Mouse (Mus musculus) left cerebral cortex, postnatal 10 days (tissue): ENCODE results near the gene Hexa. TPM values are rescaled to one million over a fixed set of nuclear protein-coding genes. Genes with fewer than 3 reads are reported as not detected.

Experiments used
- DNase-seq, 2 experiments: peaks; one replicate each; pipeline ENCODE4 v3.0.0; 2021 to 2022; ENCODE audit warnings: low spot score in 2 of 2, mixed read lengths in 1 of 2; ENCODE audit errors: extremely low spot score in 1 of 2
- intact Hi-C: fragments of 180-260 bp; cut with DNase I; formaldehyde crosslinking; loops from one replicate; pipeline ENCODE4 v1.15.1; 2025
- total RNA-seq, 2 experiments: library from RNA; stranded (reverse); gene quantifications; 2 replicates each; pipeline ENCODE4 v1.2.3; 2021

The Hexa gene
- 10 to 100 TPM; 33.4 to 34.2 TPM for total RNA-seq

DNA sequence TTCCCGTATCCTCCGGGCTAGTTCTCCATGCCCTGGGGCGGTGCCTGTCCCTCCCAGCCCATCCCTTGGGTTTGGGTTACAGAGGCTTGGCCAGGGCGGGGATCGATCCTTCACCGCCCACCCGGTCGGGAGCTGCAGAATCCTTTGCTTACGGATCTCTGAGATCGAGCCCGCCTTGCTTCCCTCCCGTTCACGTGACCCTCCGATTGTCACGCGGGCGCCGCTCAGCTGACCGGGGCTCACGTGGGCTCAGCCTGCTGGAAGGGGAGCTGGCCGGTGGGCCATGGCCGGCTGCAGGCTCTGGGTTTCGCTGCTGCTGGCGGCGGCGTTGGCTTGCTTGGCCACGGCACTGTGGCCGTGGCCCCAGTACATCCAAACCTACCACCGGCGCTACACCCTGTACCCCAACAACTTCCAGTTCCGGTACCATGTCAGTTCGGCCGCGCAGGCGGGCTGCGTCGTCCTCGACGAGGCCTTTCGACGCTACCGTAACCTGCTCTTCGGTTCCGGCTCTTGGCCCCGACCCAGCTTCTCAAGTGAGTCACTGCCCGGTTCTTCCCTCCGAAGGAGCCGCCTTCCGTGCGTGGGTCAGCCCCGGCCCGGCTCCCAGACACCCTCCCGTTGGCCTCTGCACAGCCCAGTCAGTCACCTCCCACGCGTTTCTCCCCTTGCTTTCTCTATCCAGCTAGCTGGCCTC is at the start of gene Hexa, which contains the start of gene Tmem202:
Gene Hexa, plus strand, starts transcription at position 100 of the 697 bp plus-strand sequence.
Gene Tmem202, minus strand, starts transcription at position 407 of the 697 bp plus-strand sequence.
- DNase-seq = peak; percentile 79 to 90
- intact Hi-C loops = no loop called here

DNA sequence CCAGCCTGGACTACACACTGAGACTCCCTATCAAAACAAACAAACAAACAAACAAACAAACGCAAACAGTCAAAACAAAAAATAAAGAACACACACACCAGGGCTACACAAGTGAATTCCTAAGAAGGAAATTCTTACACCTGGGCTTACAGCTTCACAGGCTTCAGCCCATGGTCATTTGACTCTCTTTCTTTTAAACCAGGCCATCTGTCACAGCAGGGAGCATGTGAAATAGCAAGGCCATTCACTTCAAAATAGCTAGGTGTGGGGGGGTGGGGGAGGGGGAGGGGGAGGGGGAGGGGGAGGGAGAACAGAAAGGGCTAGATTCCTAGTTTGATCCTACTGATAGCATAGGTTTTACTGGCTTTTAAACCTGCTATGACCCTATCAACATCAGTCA is 31.2 kb upstream of the Hexa start:
- intact Hi-C loops = no loop called here
- DNase-seq = no peak

DNA sequence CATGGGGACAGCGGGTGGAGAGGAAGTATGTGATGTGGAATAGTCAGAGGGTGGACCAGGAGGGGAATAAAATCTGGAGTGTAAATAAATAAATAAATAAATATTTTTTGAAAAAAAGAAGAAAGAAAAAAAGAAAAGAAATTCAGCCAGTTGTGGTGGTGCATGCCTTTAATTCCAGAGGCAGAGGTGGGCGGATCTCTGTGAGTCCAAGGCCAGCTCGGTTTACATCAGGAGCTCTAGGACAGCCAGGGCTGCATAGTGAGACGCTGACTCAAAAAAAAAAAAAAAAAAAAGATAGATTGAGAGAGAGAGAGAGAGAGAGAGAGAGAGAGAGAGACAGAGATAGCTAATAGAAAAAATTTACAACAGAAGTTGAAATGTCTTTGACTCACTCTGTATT is 27.0 kb upstream of the Hexa start:
- intact Hi-C loops = no loop called here
- DNase-seq = no peak

DNA sequence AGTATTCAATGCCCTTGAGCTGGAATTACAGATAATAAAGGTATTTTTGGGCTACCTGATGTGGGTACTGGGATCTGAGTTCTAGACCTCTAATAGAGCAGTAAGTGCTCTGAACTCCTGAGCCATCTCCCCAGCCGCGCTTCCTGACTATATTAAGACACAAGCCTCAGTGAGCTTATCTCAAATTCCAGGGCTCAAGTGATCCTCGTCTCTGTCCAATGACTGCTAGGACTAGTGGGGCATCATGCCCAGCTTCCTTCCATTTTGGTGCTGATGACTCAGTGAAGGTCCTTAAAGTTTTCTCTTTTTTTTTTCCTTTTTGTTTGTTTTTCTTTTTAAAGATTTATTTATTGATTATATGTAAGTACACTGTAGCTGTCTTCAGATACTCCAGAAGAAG is 24.3 kb upstream of the Hexa start:
- intact Hi-C loops = no loop called here
- DNase-seq = no peak

DNA sequence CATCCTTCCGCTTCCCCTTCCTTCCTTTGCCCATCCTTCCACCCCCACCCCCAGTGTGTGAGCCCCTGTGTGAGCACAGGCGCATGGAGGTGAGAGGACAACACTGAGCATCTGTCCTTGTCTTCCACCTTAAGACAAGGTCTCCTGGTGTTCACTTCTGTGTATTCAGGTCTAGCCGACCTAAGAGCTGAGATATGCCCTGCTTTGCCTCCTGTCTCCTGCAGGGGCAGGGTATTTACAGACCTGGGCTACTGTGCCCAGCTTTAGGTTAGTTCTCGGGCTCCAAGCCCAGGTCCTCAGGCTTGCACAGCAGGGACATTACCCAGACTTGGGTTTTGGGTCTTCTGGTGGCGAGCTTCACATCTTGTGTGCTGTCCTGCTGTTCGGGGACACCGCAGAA is 22.2 kb upstream of the Hexa start:
- no peak for DNase-seq
- intact Hi-C loops = no loop called here

DNA sequence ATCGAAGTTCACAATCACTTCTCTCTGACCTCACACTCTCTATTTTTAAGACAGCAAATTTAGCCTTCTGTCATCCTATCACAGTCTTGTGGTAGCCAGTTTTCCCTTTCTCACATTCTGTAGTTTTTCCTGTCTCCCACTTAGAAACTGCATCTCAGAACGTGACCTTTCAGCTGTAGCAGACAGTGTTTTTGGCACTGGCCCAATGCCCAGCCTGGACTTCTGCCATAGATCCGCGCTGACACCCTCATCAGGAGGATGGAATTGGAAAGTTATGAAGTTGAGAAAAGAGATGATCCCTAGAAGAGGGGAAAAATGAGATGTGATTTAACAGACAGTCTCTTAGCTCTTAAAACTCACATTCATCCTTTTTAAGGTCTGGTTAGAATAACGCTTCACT is 20.4 kb upstream of the Hexa start:
- intact Hi-C loops = no loop called here

DNA sequence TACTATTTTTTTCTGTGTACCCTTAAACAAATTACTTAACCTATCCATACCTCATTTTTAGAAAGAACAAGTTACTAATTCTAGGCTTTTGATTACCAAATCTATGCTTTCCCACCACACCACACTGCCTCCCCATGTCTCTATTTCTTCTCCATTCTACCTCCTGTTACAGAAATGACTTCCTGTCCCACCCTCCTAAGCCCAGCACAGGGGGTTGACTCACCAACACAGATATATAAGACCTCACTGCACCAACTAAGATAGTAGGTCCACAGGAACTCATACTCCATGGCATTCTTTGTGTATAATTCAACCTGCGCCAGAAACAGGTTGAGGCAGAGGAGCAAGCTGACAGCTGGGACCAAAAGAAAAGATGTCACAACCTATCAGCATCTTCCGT is 19.9 kb upstream of the Hexa start:
- intact Hi-C loops = no loop called here
- DNase-seq = no peak

More for the DNA sequence above, 20.4 kb upstream of the Hexa start:
- DNase-seq = peak; percentile 37 to 70

DNA sequence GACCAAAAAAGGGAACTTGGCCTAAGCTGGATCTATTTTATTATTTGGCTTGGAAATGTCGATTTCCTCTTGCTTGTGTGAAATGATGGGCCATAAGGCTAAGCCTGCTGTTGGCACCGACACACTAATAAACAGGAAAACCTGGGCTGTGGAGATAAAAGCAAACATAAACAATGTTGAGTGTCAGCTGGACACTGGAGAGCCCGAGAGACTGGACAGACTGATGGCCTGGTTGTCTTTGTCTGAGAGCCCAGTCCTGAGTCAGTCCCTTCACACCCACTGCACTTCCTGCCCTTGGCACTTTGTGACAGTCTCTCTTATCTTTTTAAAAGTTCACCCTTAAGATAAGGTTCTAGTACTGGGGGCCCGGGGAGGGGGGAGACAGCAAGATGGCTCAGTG is 16.4 kb upstream of the Hexa start:
- intact Hi-C loops = no loop called here
- DNase-seq = no peak

DNA sequence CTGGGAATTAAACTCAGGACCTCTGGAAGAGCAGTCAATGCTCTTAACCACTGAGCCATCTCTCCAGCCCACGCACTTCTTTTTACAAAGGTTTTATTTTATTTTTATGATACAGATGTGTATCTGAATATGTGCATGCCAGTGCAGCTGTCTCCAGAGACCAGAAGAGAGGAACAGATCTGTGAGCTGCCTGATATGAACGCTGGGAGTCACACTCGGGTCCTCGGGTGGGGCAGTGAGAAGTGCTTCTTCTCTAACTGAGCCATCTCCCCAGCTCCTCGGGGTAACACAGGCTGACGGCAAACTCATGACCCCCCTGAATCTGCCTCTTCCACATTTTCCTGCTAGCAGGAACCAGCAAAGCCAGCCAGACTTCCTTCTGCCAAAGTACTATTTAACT is 12.6 kb upstream of the Hexa start:
- intact Hi-C loops = no loop called here
- DNase-seq = no peak

DNA sequence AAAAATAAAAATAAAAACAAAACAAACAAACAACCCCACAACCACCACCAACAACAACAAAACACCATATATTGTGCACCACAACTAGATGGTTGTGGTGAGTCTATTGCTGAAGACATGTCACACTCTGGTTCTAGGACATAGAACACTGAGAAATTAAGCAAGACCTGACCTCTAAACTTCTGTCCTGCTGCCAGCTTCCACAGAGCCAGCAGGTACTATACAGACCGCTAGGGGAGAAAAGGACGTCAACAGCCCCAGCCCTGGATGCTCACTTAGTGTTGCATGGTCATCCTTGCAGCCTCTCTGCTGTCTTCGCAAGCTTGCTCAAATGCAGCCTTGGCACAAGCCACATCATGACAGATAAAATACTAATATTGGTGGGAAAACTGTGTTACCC is 11.8 kb upstream of the Hexa start:
- DNase-seq = no peak
- intact Hi-C loops = no loop called here

DNA sequence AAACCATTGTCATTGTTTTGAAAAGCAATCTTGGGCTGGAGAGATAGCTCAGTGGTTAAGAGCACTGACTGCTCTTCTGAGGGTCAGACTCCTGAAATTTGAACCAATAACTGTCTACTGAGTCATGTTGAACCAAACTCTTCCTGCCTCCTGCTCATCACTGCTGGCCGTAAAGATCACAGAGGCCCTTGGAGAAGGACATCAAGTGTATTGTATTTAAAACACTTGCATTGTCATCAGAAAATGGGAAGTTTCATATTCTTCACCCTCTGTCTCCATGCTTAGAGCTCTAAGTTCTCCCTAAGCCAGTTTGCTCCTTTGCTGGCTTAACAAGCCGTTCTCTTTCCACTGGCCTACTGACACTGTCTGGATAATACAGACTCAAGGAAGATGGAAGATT is 11.1 kb upstream of the Hexa start:
- intact Hi-C loops = no loop called here
- no peak for DNase-seq

DNA sequence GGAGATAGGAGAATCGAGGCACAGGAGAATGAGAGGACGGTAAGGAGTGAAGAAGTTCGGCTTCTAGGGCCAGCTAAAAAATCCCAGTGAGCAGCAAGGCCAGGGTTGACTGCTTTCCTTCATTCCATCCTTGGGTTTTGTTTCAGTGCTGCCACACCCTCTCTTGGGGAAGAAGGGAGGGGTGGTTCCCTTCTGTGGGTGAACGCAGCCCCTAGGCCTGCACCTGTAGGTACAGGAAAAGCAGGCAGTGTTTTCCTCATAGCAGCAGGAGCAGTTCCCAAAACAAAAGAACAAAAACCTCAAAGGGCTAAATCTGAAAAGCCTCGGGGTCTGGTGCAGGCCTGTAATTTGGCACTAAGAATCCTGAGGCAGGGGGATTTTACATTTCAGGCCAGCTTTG is 7.7 kb upstream of the Hexa start:
- DNase-seq = no peak
- intact Hi-C loops = no loop called here

DNA sequence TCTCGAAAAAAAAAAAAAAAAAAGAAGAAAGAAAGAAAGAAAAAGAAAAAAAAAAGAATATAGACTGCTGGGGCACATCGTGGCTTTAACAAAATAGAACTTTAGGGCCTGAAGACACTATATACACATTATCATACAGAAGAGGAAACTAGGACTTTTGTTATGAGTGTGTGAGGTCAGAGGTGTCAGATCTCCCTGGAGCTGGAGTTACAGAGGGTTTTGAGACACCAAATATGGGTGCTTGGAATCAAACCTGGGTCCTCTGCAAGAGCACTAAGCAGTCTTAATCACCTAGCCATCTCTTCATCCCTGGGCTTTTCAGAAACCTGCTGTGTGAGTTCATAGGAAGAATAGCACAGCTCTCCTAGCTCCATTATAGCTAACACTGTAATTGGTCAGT is 5.9 kb upstream of the Hexa start:
- intact Hi-C loops = no loop called here
- DNase-seq = no peak

DNA sequence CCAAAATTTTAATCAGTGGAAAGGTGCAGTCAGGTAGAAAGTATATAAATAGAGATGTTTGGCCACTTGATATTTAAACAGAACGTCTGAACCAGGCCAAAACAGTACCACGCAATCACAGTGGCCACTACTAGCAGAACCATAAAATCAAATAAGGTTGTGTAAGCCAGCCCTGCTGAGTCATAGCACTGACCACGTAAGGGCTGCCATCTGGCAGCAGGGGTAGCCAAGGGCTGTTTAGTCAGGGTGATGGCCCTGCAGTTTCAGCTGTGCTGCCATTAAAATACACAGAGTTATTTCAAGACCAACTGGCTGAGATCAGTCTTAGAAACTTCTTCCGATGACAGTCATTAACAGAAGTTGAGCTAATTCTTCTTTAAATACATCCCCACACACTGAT is 5.5 kb upstream of the Hexa start:
- DNase-seq = no peak

DNA sequence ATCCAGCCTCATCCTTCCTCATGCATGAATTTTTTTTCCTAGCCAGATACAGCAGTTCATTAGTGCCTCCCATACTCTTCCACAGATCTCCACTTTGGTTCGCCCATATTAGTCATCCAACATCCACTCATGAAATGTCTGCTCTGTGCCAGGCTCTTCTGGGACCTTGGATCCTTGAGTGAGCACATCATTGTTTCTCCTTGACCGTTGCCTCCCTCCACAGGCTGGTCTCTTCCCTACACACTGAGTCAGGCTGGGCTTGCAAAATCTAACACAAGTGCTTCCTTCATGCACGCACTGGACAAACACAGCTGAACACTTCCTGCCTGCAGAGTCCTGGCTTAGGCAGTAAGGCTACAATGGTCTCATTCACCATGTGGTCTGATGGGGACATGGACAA is 1.7 kb upstream of the Hexa start:
- intact Hi-C loops = no loop called here
- no peak for DNase-seq

More for the DNA sequence above, 5.5 kb upstream of the Hexa start:
- intact Hi-C loops = no loop called here

DNA sequence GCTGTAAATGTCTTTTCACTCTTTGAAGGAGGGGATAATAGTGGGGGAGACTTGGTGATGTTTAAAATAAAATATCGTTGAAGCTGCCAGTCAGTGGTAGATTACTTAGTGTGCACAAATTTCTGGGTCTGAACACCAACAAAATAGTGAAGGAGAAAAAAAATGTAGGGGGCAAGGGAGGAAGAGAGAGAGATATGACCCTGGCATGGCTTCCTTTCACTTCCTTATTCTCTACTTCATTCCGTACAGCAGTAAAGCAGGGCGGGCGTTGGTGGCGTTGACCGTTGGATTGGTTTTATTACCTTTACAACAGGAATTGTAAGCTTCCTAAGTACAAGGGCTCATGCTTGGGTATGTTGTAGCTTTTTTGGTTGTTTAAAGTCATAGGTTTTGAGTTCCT is 2.3 kb downstream of the Hexa start:
- no peak for DNase-seq
- intact Hi-C loops = no loop called here

DNA sequence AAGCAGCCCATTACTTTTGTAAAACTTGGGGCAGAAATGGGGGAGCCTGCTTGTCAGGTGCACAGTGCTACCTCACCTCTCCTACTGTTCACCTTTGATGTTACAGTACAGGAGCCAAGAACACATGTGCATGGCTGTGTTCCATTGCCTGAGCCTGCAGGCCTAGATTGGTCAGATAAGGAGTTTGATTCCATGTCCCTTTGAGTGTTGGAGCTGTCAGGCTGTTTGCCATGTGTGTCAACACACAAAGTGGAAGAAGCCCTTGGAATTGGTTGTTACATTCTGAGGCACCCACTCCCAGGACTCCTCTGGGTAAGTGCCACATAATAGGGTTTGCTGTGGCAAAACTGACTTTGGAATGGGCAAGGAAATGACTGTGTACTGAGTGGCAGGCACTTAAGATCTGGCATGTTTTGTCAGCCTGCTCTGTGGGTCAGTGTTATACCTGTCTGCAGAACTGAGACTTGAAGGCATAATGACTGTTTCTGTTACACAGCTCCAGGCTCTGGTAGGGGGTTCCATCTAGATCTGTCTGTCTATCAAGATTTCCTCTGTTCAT is 3.5 kb downstream of the Hexa start:
- DNase-seq = no peak
- intact Hi-C loops = no loop called here

DNA sequence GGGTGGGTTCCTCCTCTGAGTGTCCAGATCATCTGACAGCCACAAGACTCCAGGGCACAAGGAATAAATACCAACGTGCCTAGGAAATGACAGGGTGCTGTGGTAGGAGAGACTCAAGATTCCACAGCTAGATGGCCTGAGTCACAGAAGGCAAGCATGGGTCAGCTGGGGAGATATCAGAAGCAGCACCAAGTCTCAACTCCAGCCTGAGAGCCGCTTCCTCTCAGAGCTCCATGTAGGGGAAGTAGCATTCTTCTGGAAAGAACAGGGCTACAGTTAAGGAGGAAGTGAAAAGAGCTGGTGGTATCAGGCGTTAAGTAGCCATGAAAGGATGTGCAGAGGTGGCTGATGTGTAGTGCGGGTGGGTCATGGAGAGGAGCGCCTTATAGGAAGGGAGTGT is 5.4 kb downstream of the Hexa start:
- DNase-seq = no peak
- intact Hi-C loops = no loop called here

DNA sequence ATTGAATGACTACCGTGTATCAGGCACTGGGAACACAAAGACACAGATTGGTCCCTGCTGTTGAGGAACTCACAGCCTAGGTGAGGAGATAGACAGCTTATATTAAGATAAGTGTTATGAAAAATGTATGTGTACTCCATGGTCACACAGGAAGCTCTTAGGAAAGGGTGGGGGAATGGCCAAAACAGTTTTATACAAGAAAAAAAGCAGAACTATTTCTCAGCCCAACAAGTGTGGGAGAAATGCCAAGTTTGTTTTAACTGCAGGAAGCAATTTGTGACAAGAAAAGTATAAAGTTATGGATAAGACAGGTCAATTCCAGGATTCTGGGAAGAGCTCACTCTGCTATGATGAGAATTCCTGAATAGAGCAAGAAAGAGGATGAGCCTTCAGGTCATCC is 8.5 kb downstream of the Hexa start:
- no peak for DNase-seq
- intact Hi-C loops = no loop called here

DNA sequence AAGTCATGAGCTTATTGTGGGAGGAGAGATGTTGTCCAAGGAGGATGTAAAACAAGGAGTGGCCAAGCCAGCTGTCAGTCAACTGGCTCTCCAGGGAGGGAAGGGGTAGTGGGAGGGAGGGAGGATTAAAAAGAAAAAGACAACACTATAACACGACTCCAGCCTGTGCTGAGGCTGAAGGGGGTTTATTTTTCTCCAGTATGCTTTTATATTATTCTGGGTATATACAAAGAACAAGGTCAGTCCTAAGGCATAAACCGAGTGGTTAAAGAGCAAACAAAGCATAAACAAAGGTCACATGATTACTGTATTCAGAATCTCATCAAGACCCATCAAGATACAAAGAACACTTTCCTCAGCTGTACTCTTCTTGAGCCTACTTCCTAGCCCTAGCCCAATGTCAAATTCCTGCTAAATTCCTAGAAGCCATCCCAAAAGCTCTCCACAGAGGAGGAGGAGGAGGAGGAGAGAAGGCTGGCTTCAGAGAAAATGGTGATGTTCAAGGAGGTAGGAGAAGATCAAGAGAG is 9.7 kb downstream of the Hexa start:
- DNase-seq = no peak
- intact Hi-C loops = no loop called here

DNA sequence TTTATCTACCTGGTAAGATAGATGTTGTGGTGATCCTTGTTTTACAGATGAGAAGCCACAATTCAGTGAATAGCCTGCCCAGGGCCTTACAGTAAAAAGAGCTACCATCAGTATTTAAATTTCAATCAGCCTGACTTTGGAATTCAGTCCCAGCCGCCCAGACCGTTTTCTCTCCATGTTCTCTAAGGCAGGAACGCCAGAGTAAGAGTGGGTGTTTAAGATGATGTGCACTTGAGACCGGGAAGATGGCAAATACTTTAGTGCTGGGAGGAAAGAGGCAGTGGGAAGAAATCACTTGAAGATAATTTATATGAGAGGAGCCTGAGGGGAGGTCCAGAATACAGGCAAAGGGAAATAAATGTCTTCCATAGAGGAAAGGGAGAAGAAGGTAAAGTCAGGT is 10.7 kb downstream of the Hexa start:
- DNase-seq = no peak
- intact Hi-C loops = no loop called here
